Mouse (Mus musculus) layer of hippocampus, adult 11-12 months (tissue): ENCODE results near the gene Gm4201.
"Not testable (repeated sequence)": the region's sequence is repeated elsewhere in the genome, so short reads cannot be mapped to it uniquely, and the experiment has no call there.

Experiments used
- DNase-seq: peaks from one replicate; pipeline ENCODE4 v3.0.0; 2022; ENCODE audit warnings: low spot score

The Gm4201 gene

GRCm38 (mm10) chr7:22565243-22565642, at the start of gene Gm4201:
Gene Gm4201 (minus strand): TSS chr7:22565343.
- not testable (repeated sequence) for DNase-seq

- DNase-seq = not testable (repeated sequence)
These were observed 22.9 kb upstream of the Gm4201 start, which contains the start of gene Gm4565 for GRCm38 (mm10) chr7:22588027-22588426. Gene Gm4565 (minus strand): TSS chr7:22588127.

DNA sequence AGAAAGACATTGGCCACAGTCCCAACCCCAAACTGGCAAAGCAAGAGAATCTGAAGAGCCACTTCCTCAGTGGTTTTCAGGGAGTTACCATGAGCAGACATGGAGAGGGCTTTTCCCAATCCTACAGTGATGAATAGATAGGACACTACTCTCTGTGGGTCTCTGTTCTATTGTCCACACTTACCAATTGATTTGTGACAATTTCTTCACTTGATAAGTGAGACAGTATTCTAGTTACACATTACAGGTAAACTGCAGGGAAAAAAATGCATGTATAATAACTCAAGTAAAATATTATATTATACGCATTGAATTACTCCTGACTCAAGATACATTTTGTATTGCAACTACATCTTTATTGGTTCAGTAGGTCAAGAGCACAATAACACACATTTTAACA, 30.4 kb downstream of the Gm4201 start, which contains the start of gene Gm8677:
Gene Gm8677 (minus strand): TSS at position 101 of the 400 bp plus-strand sequence.
- DNase-seq = not testable (repeated sequence)

GRCm38 (mm10) chr7:22522667-22523066, 42.5 kb downstream of the Gm4201 start, which contains the start of gene Vmn1r152:
Gene Vmn1r152 (plus strand): TSS chr7:22522967.
- not testable (repeated sequence) for DNase-seq
